Mouse (Mus musculus): ENCODE results near the gene Mylip. TPM values are rescaled to one million over a fixed set of nuclear protein-coding genes. Genes with fewer than 3 reads are reported as not detected.

Mylip gene
- 7.5 and 8.5 TPM in 2 replicates for polyA plus RNA-seq (2012; rRNA removed)

GRCm38 (mm10) chr13:45389448-45390311, at the start of gene Mylip:
Mylip (plus strand) TSS chr13:45389742.

Other genes starting within 250 kb of the Mylip start
- gene Gmpr, start 117.7 kb downstream of the Mylip start, polyA plus RNA-seq (2012; rRNA removed) = 143 and 171 TPM in 2 replicates

All from liver, embryonic 14 days (tissue).